Mouse (Mus musculus) liver, postnatal 0 days (tissue): ENCODE measurements around the gene Sorbs1. TPM values are rescaled to one million over a fixed set of nuclear protein-coding genes. Genes with fewer than 3 reads are reported as not detected.

Experiments used
- ATAC-seq: fragments of 200-750 bp; cut with Nextera tagmentation; 2 replicates; pipeline ENCODE4 v1.8.0; 2017; ENCODE audit warnings: mild to moderate bottlenecking, moderate library complexity
- DNase-seq: peaks from one replicate; pipeline ENCODE4 v3.0.0-alpha.2; 2016
- H3K27ac ChIP-seq: fragments of 300-500 bp; sonication (generic); 2 replicates; pipeline ENCODE4 v1.5.1; 2014; ENCODE audit warnings: antibody characterized with exemption, moderate library complexity, mild to moderate bottlenecking, low read depth
- H3K27me3 ChIP-seq: fragments of 300-500 bp; sonication (generic); 2 replicates; pipeline ENCODE4 v1.6.1; 2014; ENCODE audit warnings: low read length, control low read depth, mixed read lengths; ENCODE audit not compliant: insufficient read depth
- H3K36me3 ChIP-seq: fragments of 300-500 bp; sonication (generic); replicated peaks from 2 replicates; pipeline ENCODE4 v1.6.1; 2014; ENCODE audit warnings: mild to moderate bottlenecking, control low read depth, low read length, moderate library complexity, mixed read lengths; ENCODE audit not compliant: insufficient read depth
- H3K4me1 ChIP-seq: fragments of 300-500 bp; sonication (generic); 2 replicates; pipeline ENCODE4 v1.6.1; 2014; ENCODE audit warnings: antibody characterized with exemption, mild to moderate bottlenecking, control low read depth; ENCODE audit not compliant: insufficient read depth
- H3K4me2 ChIP-seq: fragments of 300-500 bp; sonication (generic); 2 replicates; pipeline ENCODE4 v1.6.1; 2014; ENCODE audit warnings: low read depth, mild to moderate bottlenecking, low read length, moderate library complexity, mixed read lengths
- H3K4me3 ChIP-seq: fragments of 300-500 bp; sonication (generic); 2 replicates; pipeline ENCODE4 v1.5.1; 2014; ENCODE audit warnings: low read depth, low read length
- H3K9ac ChIP-seq: fragments of 300-500 bp; sonication (generic); replicated peaks from 2 replicates; pipeline ENCODE4 v1.6.1; 2014; ENCODE audit warnings: mild to moderate bottlenecking, moderate library complexity
- H3K9me3 ChIP-seq: fragments of 300-500 bp; sonication (generic); 2 replicates; pipeline ENCODE4 v1.6.1; 2016; ENCODE audit warnings: mild to moderate bottlenecking, control low read depth, low read length, mixed read lengths
- CTCF ChIP-seq: sonication (generic); IDR thresholded peaks from 2 replicates; pipeline ENCODE4 v1.5.1; 2016; ENCODE audit warnings: antibody characterized with exemption, low read depth
- EP300 ChIP-seq: IDR thresholded peaks from 2 replicates; pipeline ENCODE4 v1.6.1; 2016; ENCODE audit warnings: antibody characterized with exemption, low read depth, mild to moderate bottlenecking
- WGBS: fragments of 180-500 bp; shearing (Covaris S2); extraction: QIAGEN DNeasy Blood & Tissue Kit; methylation state at CpG from one replicate; pipeline ENCODE4 v1.1.7; 2014; ENCODE audit not compliant: insufficient replicate concordance; 5-methylcytosine and 5-hydroxymethylcytosine counted together
- polyA plus RNA-seq: library from polyadenylated mRNA; unstranded; fragments of >200 nt; fragmentation: Nextera tagmentation; extraction: Ambion mirVana; gene quantifications from 2 replicates; pipeline ENCODE4 v1.2.1, GENCODE M21; 2015

Gene Sorbs1
- polyA plus RNA-seq, 1 experiment from 2014 or later, result 30.4 TPM

GRCm38 (mm10) chr19:40478161-40478575 lies 35.4 kb downstream of the Sorbs1 start:
- H3K4me1 ChIP-seq, result peaks cover 46% of the 10 kb centered on the region
- DNase-seq, result no peak
- WGBS, result 65% methylated on average over 10 of the region's 10 CpGs
- H3K4me2 ChIP-seq, result no peak overlapping the region
- TF ChIP-seq EP300, result no peak
- TF ChIP-seq CTCF, result no peak
- no peaks in the 10 kb centered on the region for H3K27me3 ChIP-seq
- no peaks in the 10 kb centered on the region for H3K36me3 ChIP-seq
- H3K27ac ChIP-seq, result peak overlapping the region; percentile 81
- ATAC-seq, result peak; percentile 44
- no peak overlapping the region for H3K9ac ChIP-seq
- H3K4me3 ChIP-seq, result no peak overlapping the region
- H3K9me3 ChIP-seq, result no peaks in the 10 kb centered on the region

GRCm38 (mm10) chr19:40477445-40477941 lies 36.1 kb downstream of the Sorbs1 start:
- H3K4me3 ChIP-seq, result no peak overlapping the region
- H3K4me1 ChIP-seq, result peaks cover 50% of the 10 kb centered on the region
- peak; percentile 36 for DNase-seq
- H3K4me2 ChIP-seq, result peak overlapping the region; percentile 42
- H3K36me3 ChIP-seq, result no peaks in the 10 kb centered on the region
- 28% methylated on average over 5 of the region's 5 CpGs for WGBS
- H3K27me3 ChIP-seq, result no peaks in the 10 kb centered on the region
- ATAC-seq, result peak; percentile 70
- H3K9me3 ChIP-seq, result no peaks in the 10 kb centered on the region
- peak overlapping the region; percentile 81 for H3K27ac ChIP-seq
- no peak overlapping the region for H3K9ac ChIP-seq
- TF ChIP-seq EP300 (no peak), CTCF (no peak)

DNA sequence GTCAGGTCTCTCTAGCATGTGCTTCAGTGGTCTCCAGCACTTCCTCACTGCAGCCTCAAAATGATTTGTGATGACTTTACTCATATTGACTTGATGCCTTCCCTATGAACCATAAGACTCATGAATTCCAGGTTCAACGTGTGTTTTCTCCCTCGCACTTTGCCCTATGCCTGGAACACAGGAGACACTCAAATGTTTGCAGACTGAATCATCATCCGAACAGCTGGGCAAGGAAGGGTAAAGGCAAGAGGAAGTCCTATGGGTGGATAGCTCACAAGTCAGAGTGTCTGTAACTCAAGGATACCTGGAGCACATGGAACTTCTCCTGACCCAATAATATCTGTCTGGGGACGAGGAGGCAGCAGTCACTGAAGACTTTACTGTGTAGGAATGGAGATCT lies 37.1 kb downstream of the Sorbs1 start:
- H3K27ac ChIP-seq, result peak overlapping the region; percentile 81
- TF ChIP-seq CTCF, result no peak
- TF ChIP-seq EP300, result no peak

DNA sequence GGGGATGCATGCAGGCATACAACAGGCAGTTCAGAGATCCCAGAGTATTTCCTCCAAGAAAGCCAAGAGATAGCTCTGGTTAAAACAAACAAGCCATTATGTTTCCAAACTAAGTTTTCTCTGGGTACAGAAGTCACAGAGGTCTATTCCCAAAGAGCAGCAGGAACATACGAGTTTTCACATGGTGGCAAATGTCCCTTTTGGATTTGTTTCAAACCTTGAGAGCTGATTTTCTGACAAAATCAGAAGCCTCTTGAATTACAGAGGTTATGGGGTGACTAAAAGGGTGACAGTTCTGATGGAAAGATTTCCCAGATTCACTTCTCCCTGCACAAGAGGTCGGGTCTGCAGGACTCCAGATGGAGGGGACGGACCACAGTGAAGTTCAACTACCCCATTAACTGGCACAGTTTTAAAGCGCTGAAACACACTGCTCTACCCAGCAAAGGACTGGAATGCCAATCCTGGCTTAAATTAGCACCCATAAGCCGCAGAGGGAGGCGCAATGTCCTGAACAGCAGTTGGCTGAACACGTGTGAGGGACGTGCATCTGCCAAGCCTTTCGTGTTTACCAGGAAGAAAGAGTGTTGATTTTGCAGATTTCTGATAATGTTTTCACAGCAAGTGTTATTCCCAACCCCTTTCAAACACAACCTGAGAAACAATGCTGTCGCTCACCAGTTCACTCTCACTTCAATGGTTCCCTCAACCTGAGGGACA lies 41.9 kb downstream of the Sorbs1 start:
- DNase-seq (no peak), ATAC-seq (peak; percentile 28; the same call in 1 of the 2 replicates)
- Histone ChIP-seq H3K27me3 (no peaks in the 10 kb centered on the region), H3K9me3 (no peaks in the 10 kb centered on the region), H3K9ac (no peak overlapping the region), H3K36me3 (no peaks in the 10 kb centered on the region), H3K4me3 (no peak overlapping the region), H3K27ac (peak overlapping the region; percentile 60), H3K4me2 (no peak overlapping the region), H3K4me1 (peaks cover 29% of the 10 kb centered on the region)
- TF ChIP-seq EP300 (no peak), CTCF (no peak)
- WGBS, result 62% methylated on average over 10 of the region's 10 CpGs

More for the DNA sequence above, 37.1 kb downstream of the Sorbs1 start:
- peak; percentile 52 for ATAC-seq
- Histone ChIP-seq H3K9ac (no peak overlapping the region), H3K36me3 (no peaks in the 10 kb centered on the region), H3K9me3 (no peaks in the 10 kb centered on the region), H3K4me2 (peak overlapping the region; percentile 42; the same call in 1 of the 2 replicates), H3K4me3 (no peak overlapping the region), H3K27me3 (no peaks in the 10 kb centered on the region), H3K4me1 (peaks cover 51% of the 10 kb centered on the region)
- WGBS, result 59% methylated on average over 4 of the region's 4 CpGs
- DNase-seq, result no peak

GRCm38 (mm10) chr19:40469792-40470191 lies 43.8 kb downstream of the Sorbs1 start:
- H3K9ac ChIP-seq, result no peak overlapping the region
- H3K4me1 ChIP-seq, result peaks cover 19% of the 10 kb centered on the region
- H3K27ac ChIP-seq, result no peak overlapping the region
- no peaks in the 10 kb centered on the region for H3K36me3 ChIP-seq
- H3K4me3 ChIP-seq, result no peak overlapping the region
- DNase-seq (no peak), ATAC-seq (no peak)
- no peak overlapping the region for H3K4me2 ChIP-seq
- WGBS, result 79% methylated on average over 5 of the region's 5 CpGs
- H3K27me3 ChIP-seq, result no peaks in the 10 kb centered on the region
- TF ChIP-seq CTCF (no peak), EP300 (no peak)
- H3K9me3 ChIP-seq, result no peaks in the 10 kb centered on the region

GRCm38 (mm10) chr19:40468308-40468707 lies 45.3 kb downstream of the Sorbs1 start:
- no peak for TF ChIP-seq CTCF
- TF ChIP-seq EP300, result no peak
- WGBS, result 94% methylated on average over 3 of the region's 3 CpGs

More at GRCm38 (mm10) chr19:40468308-40468707, 45.3 kb downstream of the Sorbs1 start:
- no peak overlapping the region for H3K4me3 ChIP-seq
- H3K27me3 ChIP-seq, result no peaks in the 10 kb centered on the region
- no peaks in the 10 kb centered on the region for H3K36me3 ChIP-seq
- no peaks in the 10 kb centered on the region for H3K9me3 ChIP-seq
- DNase-seq (no peak), ATAC-seq (no peak)
- no peak overlapping the region for H3K27ac ChIP-seq
- peaks cover 11% of the 10 kb centered on the region for H3K4me1 ChIP-seq
- H3K9ac ChIP-seq, result no peak overlapping the region
- no peak overlapping the region for H3K4me2 ChIP-seq
